Mouse (Mus musculus): ENCODE data around the gene Inpp4a. TPM values are rescaled to one million over a fixed set of nuclear protein-coding genes. Genes with fewer than 3 reads are reported as not detected.

Gene Inpp4a
- polyA plus RNA-seq, 1 experiment from 2014 or later = 17.8 TPM

Other genes starting within 250 kb of the Inpp4a start
- not detected in 2 replicates for gene Cnga3, start 85.4 kb upstream of the Inpp4a start, polyA plus RNA-seq (2014; fragmentation: Nextera tagmentation; extraction: Ambion mirVana)
- gene Coa5, start 130.2 kb downstream of the Inpp4a start, polyA plus RNA-seq (2014; fragmentation: Nextera tagmentation; extraction: Ambion mirVana) = 29.4 and 58.5 TPM in 2 replicates
- 143 and 147 TPM in 2 replicates for gene Unc50, start 130.3 kb downstream of the Inpp4a start, polyA plus RNA-seq (2014; fragmentation: Nextera tagmentation; extraction: Ambion mirVana)
- gene Mgat4a, start 241.2 kb downstream of the Inpp4a start, polyA plus RNA-seq (2014; fragmentation: Nextera tagmentation; extraction: Ambion mirVana) = 7.1 and 9.5 TPM in 2 replicates